Mouse (Mus musculus) midbrain, embryonic 14.5 days (tissue): ENCODE results near the gene Chtf18. TPM values are rescaled to one million over a fixed set of nuclear protein-coding genes. Genes with fewer than 3 reads are reported as not detected.
A peak's percentile ranks its signal among the peaks of the same experiment; 100 is the strongest.

Experiments used
- ATAC-seq: fragments of 200-750 bp; cut with Nextera tagmentation; 2 replicates; pipeline ENCODE4 v1.8.0; 2017; ENCODE audit warnings: moderate number of reproducible peaks, moderate library complexity; ENCODE audit not compliant: low FRiP score, low TSS enrichment
- DNase-seq: peaks from one replicate; pipeline ENCODE4 v3.0.0-alpha.2; 2015
- H3K27ac ChIP-seq: fragments of 300-500 bp; sonication (generic); replicated peaks from 2 replicates; pipeline ENCODE4 v1.5.1; 2014; ENCODE audit warnings: mild to moderate bottlenecking, low read depth, low read length, moderate library complexity
- H3K27me3 ChIP-seq: fragments of 300-500 bp; sonication (generic); 2 replicates; pipeline ENCODE4 v1.6.1; 2014; ENCODE audit warnings: low read length, control low read depth, mixed read lengths; ENCODE audit not compliant: control insufficient read depth, insufficient read depth
- H3K36me3 ChIP-seq: fragments of 300-500 bp; sonication (generic); 2 replicates; pipeline ENCODE4 v1.6.1; 2014; ENCODE audit warnings: low read length, control low read depth; ENCODE audit not compliant: control insufficient read depth, insufficient read depth
- H3K4me1 ChIP-seq: fragments of 300-500 bp; sonication (generic); 2 replicates; pipeline ENCODE4 v1.6.1; 2014; ENCODE audit warnings: mild to moderate bottlenecking, antibody characterized with exemption, low read length, control low read depth; ENCODE audit not compliant: control insufficient read depth, insufficient read depth
- H3K4me2 ChIP-seq: fragments of 300-500 bp; sonication (generic); 2 replicates; pipeline ENCODE4 v1.6.1; 2014; ENCODE audit warnings: mild to moderate bottlenecking, low read length, moderate library complexity
- H3K4me3 ChIP-seq: fragments of 300-500 bp; sonication (generic); replicated peaks from 2 replicates; pipeline ENCODE4 v1.5.1; 2014; ENCODE audit warnings: low read depth, low read length
- H3K9ac ChIP-seq: fragments of 300-500 bp; sonication (generic); replicated peaks from 2 replicates; pipeline ENCODE4 v1.6.1; 2014; ENCODE audit warnings: mild to moderate bottlenecking, low read length, moderate library complexity
- H3K9me3 ChIP-seq: fragments of 300-500 bp; sonication (generic); 2 replicates; pipeline ENCODE4 v1.6.1; 2016; ENCODE audit warnings: low read length, control low read depth, mixed read lengths; ENCODE audit not compliant: control insufficient read depth
- WGBS: fragments of 180-500 bp; shearing (Covaris S2); extraction: QIAGEN DNeasy Blood & Tissue Kit; methylation state at CpG from one replicate; pipeline ENCODE4 v1.1.7; 2014; 5-methylcytosine and 5-hydroxymethylcytosine counted together
- polyA plus RNA-seq: library from polyadenylated mRNA; unstranded; fragments of >200 nt; fragmentation: Nextera tagmentation; extraction: Ambion mirVana; gene quantifications from 2 replicates; pipeline ENCODE4 v1.2.1, GENCODE M21; 2014

Chtf18 gene
- polyA plus RNA-seq, 1 experiment from 2014 or later = 4.5 TPM

GRCm38 (mm10) chr17:25700863-25701496 is 26.2 kb downstream of the Chtf18 start:
- Histone ChIP-seq H3K4me2 (no peak overlapping the region), H3K27ac (no peak overlapping the region), H3K27me3 (no peaks in the 10 kb centered on the region), H3K9ac (no peak overlapping the region), H3K4me1 (no peaks in the 10 kb centered on the region), H3K9me3 (no peaks in the 10 kb centered on the region), H3K4me3 (no peak overlapping the region), H3K36me3 (no peaks in the 10 kb centered on the region)
- DNase-seq (no peak), ATAC-seq (no peak)
- 60% methylated on average over 9 of the region's 9 CpGs for WGBS

GRCm38 (mm10) chr17:25698446-25698845 is 28.8 kb downstream of the Chtf18 start:
- Histone ChIP-seq H3K9ac (no peak overlapping the region), H3K9me3 (no peaks in the 10 kb centered on the region), H3K27ac (no peak overlapping the region), H3K4me1 (no peaks in the 10 kb centered on the region), H3K4me3 (no peak overlapping the region), H3K27me3 (no peaks in the 10 kb centered on the region), H3K4me2 (no peak overlapping the region), H3K36me3 (no peaks in the 10 kb centered on the region)
- WGBS = 13% methylated on average over 7 of the region's 7 CpGs
- DNase-seq = peak; percentile 94
- no peak for ATAC-seq

GRCm38 (mm10) chr17:25696263-25696662 is 31.0 kb downstream of the Chtf18 start:
- Histone ChIP-seq H3K4me1 (no peaks in the 10 kb centered on the region), H3K27me3 (no peaks in the 10 kb centered on the region), H3K4me2 (no peak overlapping the region), H3K27ac (no peak overlapping the region), H3K4me3 (no peak overlapping the region), H3K9ac (no peak overlapping the region), H3K9me3 (no peaks in the 10 kb centered on the region), H3K36me3 (no peaks in the 10 kb centered on the region)
- 38% methylated on average over 1 of the region's 1 CpGs for WGBS
- DNase-seq = no peak
- ATAC-seq = no peak

- Histone ChIP-seq H3K27me3 (no peaks in the 10 kb centered on the region), H3K9me3 (no peaks in the 10 kb centered on the region), H3K27ac (no peak overlapping the region), H3K4me1 (no peaks in the 10 kb centered on the region), H3K36me3 (no peaks in the 10 kb centered on the region), H3K9ac (no peak overlapping the region), H3K4me2 (no peak overlapping the region), H3K4me3 (no peak overlapping the region)
- DNase-seq (no peak), ATAC-seq (no peak)
- WGBS = 77% methylated on average over 4 of the region's 4 CpGs
These were observed 38.3 kb downstream of the Chtf18 start for GRCm38 (mm10) chr17:25688922-25689321.

- Histone ChIP-seq H3K9me3 (no peaks in the 10 kb centered on the region), H3K9ac (no peak overlapping the region), H3K36me3 (no peaks in the 10 kb centered on the region), H3K4me1 (no peaks in the 10 kb centered on the region), H3K27ac (no peak overlapping the region), H3K4me3 (no peak overlapping the region), H3K4me2 (no peak overlapping the region), H3K27me3 (no peaks in the 10 kb centered on the region)
- no peak for ATAC-seq
- peak; percentile 47 for DNase-seq
- WGBS = 48% methylated on average over 7 of the region's 7 CpGs
These were observed 40.9 kb downstream of the Chtf18 start for GRCm38 (mm10) chr17:25686323-25686722.

GRCm38 (mm10) chr17:25681636-25682035 is 45.6 kb downstream of the Chtf18 start:
- no peaks in the 10 kb centered on the region for H3K9me3 ChIP-seq
- 86% methylated on average over 4 of the region's 4 CpGs for WGBS
- H3K4me1 ChIP-seq = peaks cover 13% of the 10 kb centered on the region
- no peaks in the 10 kb centered on the region for H3K27me3 ChIP-seq
- H3K9ac ChIP-seq = no peak overlapping the region
- DNase-seq (no peak), ATAC-seq (no peak)
- H3K27ac ChIP-seq = no peak overlapping the region
- no peak overlapping the region for H3K4me2 ChIP-seq
- H3K4me3 ChIP-seq = no peak overlapping the region
- no peaks in the 10 kb centered on the region for H3K36me3 ChIP-seq

GRCm38 (mm10) chr17:25679818-25680217 is 47.4 kb downstream of the Chtf18 start:
- DNase-seq = peak; percentile 40
- Histone ChIP-seq H3K27me3 (no peaks in the 10 kb centered on the region), H3K27ac (0 out of 2 replicates have a peak overlapping the region, but pooled peaks have one; percentile 8)

GRCm38 (mm10) chr17:25677969-25678368 is 49.2 kb downstream of the Chtf18 start:
- no peak for DNase-seq
- no peak for ATAC-seq
- Histone ChIP-seq H3K36me3 (no peaks in the 10 kb centered on the region), H3K9ac (no peak overlapping the region), H3K27ac (no peak overlapping the region), H3K4me1 (peaks cover 13% of the 10 kb centered on the region), H3K27me3 (no peaks in the 10 kb centered on the region), H3K9me3 (no peaks in the 10 kb centered on the region), H3K4me2 (no peak overlapping the region), H3K4me3 (no peak overlapping the region)
- WGBS = 62% methylated on average over 6 of the region's 6 CpGs

More at GRCm38 (mm10) chr17:25679818-25680217, 47.4 kb downstream of the Chtf18 start:
- no peak overlapping the region for H3K4me3 ChIP-seq
- no peaks in the 10 kb centered on the region for H3K9me3 ChIP-seq
- no peak for ATAC-seq
- H3K4me2 ChIP-seq = peak overlapping the region; percentile 10; the same call in 1 of the 2 replicates
- WGBS = 1% methylated on average over 5 of the region's 5 CpGs
- 0 out of 2 replicates have a peak overlapping the region, but pooled peaks have one; percentile 6 for H3K9ac ChIP-seq
- H3K4me1 ChIP-seq = peaks cover 13% of the 10 kb centered on the region
- H3K36me3 ChIP-seq = no peaks in the 10 kb centered on the region

- Histone ChIP-seq H3K9ac (no peak overlapping the region), H3K9me3 (no peaks in the 10 kb centered on the region), H3K36me3 (no peaks in the 10 kb centered on the region), H3K4me2 (no peak overlapping the region), H3K27me3 (no peaks in the 10 kb centered on the region), H3K4me3 (no peak overlapping the region), H3K27ac (no peak overlapping the region), H3K4me1 (no peaks in the 10 kb centered on the region; the same call in none of the 2 replicates)
- DNase-seq (peak; percentile 8), ATAC-seq (no peak)
These were observed 54.2 kb downstream of the Chtf18 start for GRCm38 (mm10) chr17:25672982-25673381.
